Mouse (Mus musculus): Measurements from ENCODE around the gene Hspb1.
A peak's percentile ranks its signal among the peaks of the same experiment; 100 is the strongest.

The Hspb1 gene

DNA sequence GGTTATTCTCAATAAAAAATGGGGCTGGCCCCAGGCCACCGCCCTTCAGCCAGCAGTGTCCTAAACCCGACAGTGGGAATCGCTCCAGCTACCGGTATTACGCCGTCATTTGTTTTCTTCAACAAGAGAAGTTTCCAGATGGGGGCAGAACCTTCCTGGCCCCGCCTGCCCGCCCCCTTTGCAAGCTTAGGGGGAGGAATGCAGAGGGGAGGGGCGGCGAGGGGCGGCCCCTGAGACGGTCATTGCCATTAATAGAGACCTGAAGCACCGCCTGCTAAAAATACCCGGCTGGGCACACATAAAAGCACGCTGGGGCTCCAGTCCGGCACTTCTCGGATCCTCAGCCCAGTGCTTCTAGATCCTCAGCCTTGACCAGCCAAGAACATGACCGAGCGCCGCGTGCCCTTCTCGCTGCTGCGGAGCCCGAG lies at the start of gene Hspb1:
TSS of gene Hspb1 (plus strand) at position 245 of the 428 bp plus-strand sequence.
- peak; percentile 37 to 42 for DNase-seq

DNA sequence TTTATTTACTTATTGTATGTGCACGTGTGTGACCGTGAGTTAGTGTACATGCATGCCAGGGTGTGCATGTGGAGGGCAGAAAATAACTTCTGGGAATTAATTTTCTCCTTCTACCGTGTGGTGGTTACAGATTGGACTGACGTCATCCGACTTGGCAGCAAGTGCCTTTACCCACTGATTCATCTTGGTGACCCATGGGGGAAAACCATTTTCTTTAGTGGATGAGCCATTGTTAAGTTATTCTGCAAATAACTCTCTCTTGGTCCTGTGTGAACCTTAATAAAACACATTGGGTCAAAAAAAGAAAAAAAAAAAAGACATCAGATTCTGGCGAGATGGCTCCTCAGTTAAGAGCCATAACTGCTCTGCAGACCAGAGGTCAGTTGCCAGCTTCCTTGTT lies 46.1 kb upstream of the Hspb1 start:
- no peak for DNase-seq

DNA sequence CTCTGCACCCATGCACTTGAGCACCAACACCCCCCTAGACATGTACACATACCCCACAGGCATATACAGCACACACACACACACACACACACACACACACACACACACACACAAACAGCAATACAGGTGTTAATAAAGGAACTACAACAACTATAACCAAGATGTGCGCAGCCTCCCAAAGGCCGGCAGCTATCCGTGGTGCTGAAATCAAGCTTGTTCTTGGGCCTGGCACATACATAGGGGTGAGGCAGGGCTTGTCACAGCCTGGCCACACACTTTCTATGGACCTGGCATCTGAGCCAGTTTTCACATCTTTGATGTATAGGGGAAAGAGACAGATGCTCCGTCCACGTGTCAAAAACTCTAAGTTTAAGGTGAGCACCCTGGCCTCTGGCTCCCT lies 44.3 kb upstream of the Hspb1 start:
- DNase-seq, result no peak

DNA sequence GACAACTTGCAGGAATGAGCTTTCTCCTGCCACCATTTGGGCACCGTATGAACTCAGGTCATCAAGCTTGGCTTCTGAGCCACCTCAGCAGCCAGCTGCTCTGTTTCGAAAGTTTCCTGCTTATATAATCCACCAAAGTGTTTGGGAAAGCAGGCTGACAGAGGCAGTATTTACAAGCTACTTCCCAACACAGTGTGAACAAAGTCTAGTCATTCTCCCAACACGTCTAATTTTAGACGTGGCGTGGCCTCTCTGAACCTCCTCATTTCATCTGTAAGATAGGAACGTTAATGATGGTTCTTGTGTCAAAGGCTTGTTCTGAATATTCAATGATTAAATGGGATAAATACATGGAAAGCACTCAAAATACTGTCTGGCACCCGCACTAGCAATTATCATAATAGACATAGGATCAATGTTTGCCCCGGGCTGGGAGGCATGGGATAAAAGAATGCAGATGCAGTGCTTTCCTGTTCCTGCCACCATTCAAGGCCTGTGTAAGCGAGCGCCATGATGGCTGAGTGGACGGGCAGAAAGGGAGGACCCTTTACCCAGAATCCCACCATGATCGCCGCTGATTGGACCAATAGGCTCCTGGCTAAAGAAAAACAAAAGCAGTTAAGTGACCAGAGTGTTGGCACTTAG lies 41.9 kb upstream of the Hspb1 start:
- DNase-seq, result no peak

DNA sequence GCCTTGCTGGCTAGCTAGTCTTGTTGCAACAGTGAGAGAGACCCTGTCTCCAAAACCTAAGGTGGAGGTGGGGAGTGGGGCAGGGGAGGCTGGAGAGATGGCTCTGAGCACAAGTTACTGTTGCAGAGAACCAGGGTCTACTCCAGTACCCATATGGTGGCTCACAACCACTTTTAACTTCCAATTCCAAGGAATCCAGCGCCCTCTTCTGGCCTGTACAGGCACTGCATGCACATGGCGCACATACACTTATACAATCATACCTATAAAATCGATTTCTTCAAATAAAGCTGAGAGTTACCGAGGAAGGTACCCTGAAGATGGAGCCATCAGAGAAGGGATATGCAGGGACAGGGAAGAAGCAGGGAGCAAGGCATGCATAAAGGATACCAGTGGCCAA lies 40.3 kb upstream of the Hspb1 start:
- DNase-seq, result no peak

DNA sequence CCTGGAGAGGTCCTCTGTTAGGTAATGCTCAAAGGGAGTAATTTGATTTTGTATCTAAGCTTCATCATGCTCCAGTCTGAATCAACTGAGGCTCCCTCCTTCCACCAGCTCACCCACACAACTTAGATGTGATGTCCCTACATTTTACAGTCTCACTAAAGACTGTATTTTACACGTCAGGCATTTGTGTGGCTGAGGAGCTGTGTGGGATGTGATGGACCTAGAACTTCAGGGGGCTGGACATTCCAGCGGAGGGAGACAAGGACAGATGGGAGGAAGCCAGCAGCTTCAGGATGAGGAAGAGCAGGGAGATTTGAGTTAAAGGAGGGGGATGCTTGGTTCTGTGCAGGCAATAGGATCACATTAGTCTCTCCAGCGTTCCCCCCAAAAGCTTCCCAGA lies 39.8 kb upstream of the Hspb1 start:
- DNase-seq, result no peak

DNA sequence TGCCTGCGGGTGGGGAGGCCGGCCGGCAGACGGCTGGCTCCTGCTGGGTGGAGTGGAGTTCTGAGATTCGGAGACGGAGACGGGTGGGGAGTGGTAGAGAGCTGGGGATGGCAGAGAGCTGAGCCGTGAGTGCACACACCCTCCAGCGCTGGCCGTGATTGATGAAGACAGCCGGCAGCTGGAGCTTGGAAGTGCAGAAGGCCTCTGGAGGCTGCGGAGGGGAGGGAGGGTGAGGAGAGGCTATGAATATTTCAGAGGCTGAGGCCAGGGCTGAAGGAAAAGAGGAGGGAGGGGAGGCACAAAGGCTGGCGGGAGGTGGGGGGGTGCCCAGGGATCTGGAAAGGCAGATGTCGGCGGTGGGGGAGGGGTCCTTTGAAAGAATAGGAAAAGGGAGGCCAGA lies 36.7 kb upstream of the Hspb1 start:
- no peak for DNase-seq

DNA sequence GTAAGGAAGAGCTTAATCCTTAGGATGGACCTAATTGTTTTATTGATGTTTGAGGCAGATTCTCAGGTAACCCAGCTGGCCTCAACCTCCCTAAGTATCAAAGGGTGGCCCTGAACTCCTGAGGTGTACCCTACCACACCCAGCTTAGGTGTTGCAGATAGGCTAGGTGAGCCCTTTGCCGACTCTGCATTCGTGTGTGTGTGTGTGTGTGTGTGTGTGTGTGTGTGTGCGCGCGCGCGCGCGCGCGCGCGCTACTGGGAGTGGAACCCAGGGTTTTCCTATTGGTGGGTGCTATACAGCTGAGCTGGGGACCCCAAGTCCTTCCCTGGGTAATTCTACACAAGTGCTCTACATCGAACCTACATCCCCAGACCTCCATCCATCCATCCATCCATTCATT lies 36.2 kb upstream of the Hspb1 start:
- DNase-seq, result no peak

DNA sequence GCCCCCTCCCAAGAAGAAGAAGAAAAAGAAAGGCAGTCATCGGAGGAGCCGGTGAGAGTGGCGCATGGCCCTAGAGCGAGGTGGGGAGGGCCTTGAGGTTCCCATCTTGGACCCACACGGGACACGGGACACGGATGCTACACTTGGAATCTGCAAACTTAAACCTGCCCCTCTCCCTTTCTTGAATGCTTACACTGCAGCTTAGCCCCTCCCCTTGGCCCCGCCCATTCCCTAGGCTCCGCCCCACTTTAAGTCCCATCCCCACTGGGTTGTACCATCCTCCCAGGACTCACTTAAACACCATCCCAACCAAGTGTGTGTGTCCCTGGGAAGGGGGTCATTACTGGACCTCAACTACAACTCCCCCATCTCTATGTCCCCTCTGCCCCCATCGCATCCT lies 35.3 kb upstream of the Hspb1 start:
- DNase-seq, result peak in 1 of 2 experiments; percentile 27

DNA sequence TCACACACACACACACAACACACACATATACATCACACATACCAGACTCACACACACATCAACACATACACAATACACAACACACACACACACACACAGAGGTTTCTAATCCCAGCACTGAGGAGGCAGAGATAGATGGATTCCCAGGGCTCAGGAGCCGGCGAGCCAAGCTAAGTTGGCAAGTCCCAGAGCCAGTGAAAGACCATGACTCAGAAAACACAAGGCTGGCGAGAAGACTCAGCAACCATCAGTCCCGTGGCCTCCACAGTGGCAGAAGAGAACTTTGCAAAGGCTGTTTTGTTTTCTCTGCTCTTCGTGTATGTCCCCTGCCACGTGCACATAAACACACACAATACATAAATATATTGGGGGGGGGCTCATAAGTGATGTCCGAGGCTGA lies 34.0 kb upstream of the Hspb1 start:
- DNase-seq, result no peak

DNA sequence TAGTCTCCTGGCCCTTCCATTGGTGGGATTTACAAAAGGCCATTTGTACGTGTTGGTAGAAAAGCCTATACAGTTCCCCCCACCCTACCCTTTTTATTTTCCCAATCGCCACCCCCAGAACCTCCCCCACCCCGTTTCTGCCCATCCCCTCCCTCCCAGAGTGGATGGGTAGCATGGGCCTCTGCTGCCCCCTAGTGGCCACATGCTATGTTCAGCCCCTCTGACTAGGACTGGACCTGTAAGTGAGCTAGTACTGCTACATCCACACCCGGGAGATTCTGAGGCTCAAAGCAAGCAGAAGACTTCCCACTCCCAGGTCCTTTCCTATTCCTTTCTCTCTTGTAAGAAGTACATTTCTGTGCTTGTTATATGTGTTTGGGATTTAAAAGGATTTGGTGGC lies 32.6 kb upstream of the Hspb1 start:
- peak; percentile 82 for DNase-seq

DNA sequence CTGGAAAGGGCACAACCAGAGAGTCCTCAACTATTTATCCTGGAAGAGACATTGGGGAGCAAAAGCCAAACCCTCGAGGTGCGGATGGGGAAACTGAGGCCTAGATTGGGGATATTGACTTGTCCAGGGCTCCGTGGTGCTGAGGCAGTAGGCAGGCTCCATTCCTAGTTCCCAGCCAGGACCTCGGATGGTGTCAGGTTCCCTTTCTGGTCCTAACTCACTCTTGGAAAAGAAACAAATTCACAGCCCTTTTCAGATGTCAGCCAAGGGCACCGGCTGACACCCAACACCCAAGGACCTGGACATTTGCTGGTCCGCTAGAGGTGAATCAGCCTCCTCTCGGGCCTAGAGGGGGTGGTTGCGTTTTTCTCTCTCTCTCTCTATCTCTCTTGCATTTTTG lies 21.1 kb upstream of the Hspb1 start:
- no peak for DNase-seq

DNA sequence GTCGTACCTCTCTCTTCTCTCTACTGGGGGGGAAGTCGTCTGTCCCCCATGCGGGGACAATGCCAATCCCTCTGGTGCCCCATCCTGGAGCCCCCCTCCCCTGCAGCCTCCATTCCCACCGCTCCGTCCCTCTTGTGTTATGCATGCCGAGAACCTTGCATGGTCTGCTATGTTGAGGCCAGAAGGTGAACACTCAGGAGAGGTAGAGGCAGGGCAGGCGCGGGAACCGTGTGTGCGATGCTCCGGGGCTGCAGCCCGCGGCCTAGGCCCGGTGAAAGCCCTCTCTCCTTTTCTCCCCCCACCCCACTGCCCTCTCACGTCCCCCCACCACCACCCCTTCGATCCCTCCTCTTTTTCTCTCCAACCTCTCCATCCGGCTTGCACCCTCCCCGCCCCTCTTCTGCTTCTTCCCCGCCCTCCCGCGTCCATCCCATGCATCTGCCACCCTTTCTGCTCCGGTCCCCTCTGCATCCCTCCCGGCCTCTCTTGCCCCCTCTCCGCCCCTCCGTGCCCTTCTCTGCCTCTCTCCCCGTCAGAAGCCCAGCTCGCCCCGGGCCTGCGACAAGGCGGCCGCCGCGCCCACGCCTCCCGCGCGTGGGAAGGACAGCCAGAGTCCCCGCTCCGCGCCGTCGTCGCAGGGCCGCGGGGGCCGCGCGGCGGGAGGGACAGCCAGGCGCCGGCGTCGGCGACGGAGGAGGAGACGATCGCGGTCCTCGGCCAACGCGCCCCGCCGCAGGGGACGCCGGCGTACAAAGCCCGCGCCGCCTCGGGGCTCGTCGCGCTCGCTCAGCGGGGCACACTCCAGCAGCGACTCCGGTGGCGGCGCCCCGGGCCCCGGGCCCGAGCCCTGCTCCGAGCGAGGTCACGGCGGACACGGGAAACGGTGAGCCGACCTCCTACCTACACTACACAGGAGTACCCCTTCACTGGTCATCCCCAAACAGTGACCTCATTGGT lies 19.8 kb upstream of the Hspb1 start:
- DNase-seq, result no peak

DNA sequence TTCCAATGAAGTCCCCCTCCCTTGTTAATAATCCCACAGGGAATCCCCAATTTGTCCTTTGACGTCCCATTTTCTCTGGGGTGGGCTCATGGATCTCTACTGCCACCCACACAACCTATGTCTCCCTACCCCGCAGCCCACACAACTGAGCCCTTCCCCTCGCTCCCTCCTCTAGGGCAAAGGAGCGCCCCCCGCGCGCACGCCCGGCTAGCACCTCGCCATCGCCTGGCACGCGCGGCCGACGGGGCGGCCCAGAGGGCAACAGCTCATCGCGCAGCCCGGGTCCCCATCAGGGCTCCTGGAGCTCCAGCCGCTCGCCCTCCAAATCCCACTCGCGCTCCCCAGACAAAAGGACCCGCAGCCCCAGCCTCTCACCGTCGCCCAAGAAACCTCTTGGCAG lies 19.1 kb upstream of the Hspb1 start:
- no peak for DNase-seq

DNA sequence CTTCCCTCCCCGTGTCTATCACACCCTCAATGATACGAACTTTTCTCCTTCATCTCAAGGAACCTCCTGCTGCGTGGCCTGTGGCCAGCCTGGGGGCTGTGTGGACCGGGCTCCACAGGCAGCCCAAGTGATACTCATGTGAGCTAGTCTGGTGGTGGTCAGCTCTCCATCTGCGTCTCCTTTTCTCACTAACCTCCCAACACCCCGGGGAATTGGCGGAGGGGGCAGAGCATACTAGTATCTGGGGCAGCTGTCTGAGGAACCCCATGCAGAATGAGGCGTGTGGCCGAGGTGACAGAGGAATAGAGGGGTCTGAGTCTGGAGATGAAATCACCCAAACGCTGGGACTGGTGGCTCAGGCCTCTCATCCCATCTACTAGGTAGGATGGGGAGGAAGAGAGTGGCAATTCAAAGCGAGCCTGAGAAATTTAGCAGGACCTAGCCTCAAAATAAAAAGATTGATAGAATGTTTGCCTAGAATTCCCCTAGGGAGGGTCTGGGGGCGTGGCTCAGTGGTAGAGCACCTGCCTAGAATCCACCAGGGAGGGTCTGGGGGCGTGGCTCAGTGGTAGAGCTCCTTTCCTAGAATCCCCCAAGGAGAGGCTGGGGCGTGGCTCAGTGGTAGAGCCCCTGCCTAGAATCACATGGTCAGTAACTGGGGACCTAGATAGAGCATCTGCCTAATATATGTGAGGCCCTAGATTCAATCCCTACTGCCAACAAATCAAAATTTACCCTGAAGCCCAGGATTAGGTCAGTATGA lies 17.9 kb upstream of the Hspb1 start:
- no peak for DNase-seq

DNA sequence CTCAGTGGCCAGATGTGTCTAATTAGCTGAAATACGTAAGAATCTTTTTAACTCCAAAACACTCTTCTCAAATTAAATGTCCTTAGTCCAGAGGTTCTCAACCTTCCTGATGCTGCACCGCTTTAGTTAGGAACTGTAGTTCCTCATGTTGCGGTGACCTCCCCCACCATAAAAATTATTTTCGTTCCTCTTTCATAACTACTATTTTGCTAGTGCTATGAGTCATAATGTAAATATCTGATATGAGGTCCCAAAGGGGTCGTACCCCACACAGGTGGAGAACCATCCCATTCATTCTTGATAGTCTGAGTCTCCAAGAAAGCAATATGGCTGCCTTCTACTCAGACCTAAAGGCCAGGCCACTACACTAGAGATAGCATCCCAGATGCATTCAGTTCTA lies 17.2 kb upstream of the Hspb1 start:
- DNase-seq, result no peak

DNA sequence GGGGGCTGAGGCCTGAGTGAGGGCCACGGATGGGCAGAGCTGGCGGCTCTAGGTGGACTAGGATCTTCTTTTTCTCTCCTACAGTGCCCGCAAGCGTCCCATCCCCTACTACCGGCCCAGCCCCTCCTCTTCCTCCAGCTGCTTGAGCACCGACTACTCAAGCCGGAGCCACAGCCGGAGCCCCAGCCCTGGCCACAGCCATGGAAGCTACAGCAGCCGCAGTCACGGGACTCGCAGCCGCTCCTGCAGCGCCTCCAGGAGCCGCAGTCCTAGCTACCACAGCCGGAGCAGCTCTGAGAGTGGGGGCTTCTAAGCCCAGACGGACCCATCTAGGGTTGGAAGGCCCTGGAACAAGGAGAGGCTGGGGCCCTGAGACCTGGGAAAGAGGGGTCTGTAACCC lies 14.7 kb upstream of the Hspb1 start:
- no peak for DNase-seq

DNA sequence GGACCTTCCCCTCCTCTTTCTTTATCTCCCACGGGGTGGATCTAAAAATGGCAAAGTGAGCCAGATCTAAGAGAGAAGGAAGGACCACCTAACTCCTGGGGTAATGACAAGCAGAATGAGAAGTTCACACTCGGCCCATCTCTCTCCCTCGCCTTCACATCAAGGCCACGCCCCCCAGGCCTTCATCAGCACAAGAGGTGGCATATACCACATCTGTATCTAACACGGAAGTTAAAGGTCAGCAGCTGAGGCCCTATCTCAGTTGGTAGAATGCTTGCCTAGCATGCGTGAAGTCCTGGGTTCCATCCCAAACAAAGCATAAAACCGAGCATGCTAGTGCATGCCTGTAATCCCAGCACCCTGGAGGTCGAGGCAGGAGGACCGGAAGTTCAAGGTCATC lies 14.0 kb upstream of the Hspb1 start:
- DNase-seq, result no peak

DNA sequence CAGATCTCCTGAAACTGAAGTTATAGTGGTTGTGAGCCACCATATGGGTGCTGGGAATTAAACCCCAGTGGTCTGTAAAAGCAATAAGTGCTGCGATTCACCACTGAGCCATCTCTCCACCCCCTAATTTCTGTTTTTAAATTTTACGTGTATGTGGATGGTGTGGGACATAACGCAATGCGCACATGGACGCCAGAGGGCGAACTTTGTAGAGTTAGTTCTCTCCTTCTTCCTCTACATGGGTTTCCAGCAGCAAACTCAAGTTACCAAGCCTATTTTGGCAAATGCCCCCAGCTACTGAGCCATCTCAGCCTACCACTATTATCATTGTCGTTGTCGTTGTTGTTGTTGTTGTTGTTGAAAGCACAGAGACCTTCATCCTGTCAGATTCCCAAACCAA lies 10.5 kb upstream of the Hspb1 start:
- DNase-seq, result peak; percentile 65 to 69

DNA sequence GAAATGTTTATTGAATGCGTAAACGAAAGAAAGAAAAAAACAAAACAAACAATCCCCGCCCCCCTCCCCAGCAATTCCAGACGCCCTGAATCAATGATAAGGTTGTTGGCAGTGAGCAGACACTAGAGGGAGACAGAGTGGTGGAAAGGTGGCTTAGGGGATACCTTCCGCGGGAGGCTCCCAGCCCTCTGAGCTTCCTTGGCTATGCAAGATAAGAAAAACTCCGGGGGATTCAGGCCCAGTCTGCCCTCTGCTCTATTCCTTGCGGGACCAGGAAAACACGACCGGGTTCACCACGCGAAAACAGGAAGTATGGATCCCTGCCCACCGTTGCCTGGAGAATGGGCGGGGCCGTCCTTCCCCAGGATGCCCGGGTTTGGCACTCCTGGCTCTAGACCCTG lies 9.9 kb upstream of the Hspb1 start:
- peak in 1 of 2 experiments; percentile 32 for DNase-seq

DNA sequence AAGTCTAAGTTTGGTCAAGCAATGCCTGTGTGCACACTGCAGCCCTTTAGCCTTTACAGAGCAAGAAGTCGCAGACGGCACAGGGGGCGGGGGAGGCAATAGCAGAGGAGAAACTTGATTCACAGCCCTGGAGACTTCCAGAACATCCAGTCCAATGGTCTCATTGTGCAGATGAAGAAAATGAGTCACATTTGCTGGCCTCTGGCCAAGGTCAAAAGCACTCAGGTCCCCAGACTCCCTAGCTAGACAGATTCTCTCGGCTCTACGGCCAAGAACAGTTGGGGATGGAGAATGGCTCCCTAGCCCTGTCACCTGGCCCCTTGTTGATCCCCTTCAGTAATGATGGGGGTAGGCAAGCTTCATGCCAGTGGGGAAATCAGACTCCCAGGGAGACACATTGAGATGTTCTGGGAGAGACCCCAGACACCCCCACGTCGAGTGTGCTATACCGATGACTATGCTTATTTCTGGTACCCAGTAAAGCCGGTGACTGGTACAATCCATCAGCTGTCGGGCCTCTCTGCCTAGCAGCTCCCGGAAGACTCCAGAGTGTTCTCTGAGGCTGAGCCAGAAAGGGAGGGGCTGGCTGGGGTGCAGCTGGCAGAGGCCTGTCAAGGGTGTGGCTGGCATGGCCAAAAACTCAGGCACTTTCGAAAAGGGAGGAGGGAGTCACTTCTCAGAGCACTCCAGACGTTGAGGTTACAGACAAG lies 8.1 kb upstream of the Hspb1 start:
- no peak for DNase-seq

DNA sequence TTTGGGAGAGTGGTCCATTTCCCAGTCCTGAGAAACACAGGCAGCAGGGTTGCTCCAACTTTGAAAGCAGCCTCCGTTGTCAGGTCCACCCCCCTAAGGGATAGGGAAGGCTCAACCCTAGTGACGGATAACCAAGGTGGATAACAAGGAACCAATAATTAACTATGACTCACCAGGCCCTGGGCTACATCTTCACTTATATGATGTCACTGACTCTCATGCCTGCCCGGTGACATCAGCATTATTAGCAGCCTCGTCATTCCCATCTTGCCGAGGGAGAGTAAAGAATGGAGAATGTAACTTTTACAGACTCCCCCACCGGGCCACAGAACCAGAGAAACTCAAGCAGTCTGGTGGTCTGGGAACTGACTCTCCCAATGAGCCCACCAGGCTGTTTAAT lies 3.1 kb upstream of the Hspb1 start:
- no peak for DNase-seq

Data from B cell, adult 2 months (primary cell).